Mouse (Mus musculus) ES-Bruce4 (cell line): ENCODE measurements at regions not wholly inside any gene's neighbourhood (a gene's known extent, or its start where the extent isn't known, plus 50 kb on each side); places are given as distances from the start of the nearest gene placed in this dataset.

ENCODE experiments used
- H3K27ac ChIP-seq: 2 replicates; pipeline ENCODE4 v1.5.1; 2012; ENCODE audit warnings: low read length, inconsistent platforms; ENCODE audit not compliant: insufficient read depth
- H3K27me3 ChIP-seq: 2 replicates; pipeline ENCODE4 v1.6.1; 2012; ENCODE audit warnings: mild to moderate bottlenecking, low read length, inconsistent platforms; ENCODE audit not compliant: control insufficient read depth, poor library complexity, insufficient read depth, severe bottlenecking
- H3K36me3 ChIP-seq: 2 replicates; pipeline ENCODE4 v1.6.1; 2012; ENCODE audit warnings: inconsistent platforms, mild to moderate bottlenecking, low read length, moderate library complexity; ENCODE audit not compliant: control insufficient read depth, poor library complexity, insufficient read depth, severe bottlenecking
- H3K4me1 ChIP-seq: one replicate; pipeline ENCODE4 v1.8.1; 2011; ENCODE audit warnings: low read length; ENCODE audit not compliant: control insufficient read depth, insufficient read depth
- H3K4me3 ChIP-seq: 2 replicates; pipeline ENCODE4 v1.5.1; 2011; ENCODE audit warnings: low read depth, mild to moderate bottlenecking, low read length
- H3K9ac ChIP-seq: 2 replicates; pipeline ENCODE4 v1.6.1; 2012; ENCODE audit warnings: low read depth, mild to moderate bottlenecking, inconsistent platforms; ENCODE audit not compliant: poor library complexity, severe bottlenecking
- H3K9me3 ChIP-seq: replicated peaks from 2 replicates; pipeline ENCODE4 v1.6.1; 2012; ENCODE audit warnings: mild to moderate bottlenecking, low read length, inconsistent platforms; ENCODE audit not compliant: control insufficient read depth, poor library complexity, insufficient read depth, severe bottlenecking
- CTCF ChIP-seq: IDR thresholded peaks from one replicate; pipeline ENCODE4 v1.8.1; 2011; ENCODE audit warnings: low read depth, low read length
- EP300 ChIP-seq: IDR thresholded peaks from 2 replicates; pipeline ENCODE4 v1.6.1; 2011; ENCODE audit warnings: low read depth, low read length; ENCODE audit not compliant: insufficient read depth
- POLR2A ChIP-seq: IDR thresholded peaks from one replicate; pipeline ENCODE4 v1.8.1; 2011; ENCODE audit warnings: low read length; ENCODE audit not compliant: insufficient read depth

- H3K9me3 ChIP-seq, result no peaks in the 10 kb centered on the region
These were observed 364.0 kb downstream of the 1700129C05Rik start for GRCm38 (mm10) chr14:58778675-58779074.

GRCm38 (mm10) chr14:58761291-58761690 is 381.4 kb downstream of the 1700129C05Rik start:
- no peaks in the 10 kb centered on the region for H3K27me3 ChIP-seq
- H3K4me3 ChIP-seq, result no peak overlapping the region
- H3K9ac ChIP-seq, result no peak overlapping the region
- H3K9me3 ChIP-seq, result no peaks in the 10 kb centered on the region
- H3K27ac ChIP-seq, result no peak overlapping the region
- no peaks in the 10 kb centered on the region for H3K4me1 ChIP-seq
- TF ChIP-seq POLR2A (no peak), CTCF (no peak), EP300 (no peak)
- H3K36me3 ChIP-seq, result no peaks in the 10 kb centered on the region

More at GRCm38 (mm10) chr14:58778675-58779074, 364.0 kb downstream of the 1700129C05Rik start:
- H3K27ac ChIP-seq, result no peak overlapping the region
- H3K36me3 ChIP-seq, result no peaks in the 10 kb centered on the region
- no peak overlapping the region for H3K4me3 ChIP-seq
- no peaks in the 10 kb centered on the region for H3K27me3 ChIP-seq
- no peak overlapping the region for H3K9ac ChIP-seq
- no peaks in the 10 kb centered on the region for H3K4me1 ChIP-seq
- TF ChIP-seq POLR2A, result no peak
- TF ChIP-seq EP300, result no peak
- no peak for TF ChIP-seq CTCF

- TF ChIP-seq POLR2A, result no peak
- no peak for TF ChIP-seq EP300
- TF ChIP-seq CTCF, result no peak
- Histone ChIP-seq H3K27me3 (no peaks in the 10 kb centered on the region), H3K4me3 (no peak overlapping the region), H3K9me3 (no peaks in the 10 kb centered on the region), H3K36me3 (no peaks in the 10 kb centered on the region), H3K4me1 (no peaks in the 10 kb centered on the region), H3K27ac (no peak overlapping the region), H3K9ac (no peak overlapping the region)
These were observed 382.9 kb downstream of the 1700129C05Rik start for GRCm38 (mm10) chr14:58759759-58760158.

- Histone ChIP-seq H3K4me1 (no peaks in the 10 kb centered on the region), H3K36me3 (no peaks in the 10 kb centered on the region), H3K9ac (no peak overlapping the region), H3K4me3 (no peak overlapping the region), H3K9me3 (no peaks in the 10 kb centered on the region), H3K27ac (no peak overlapping the region), H3K27me3 (no peaks in the 10 kb centered on the region)
- TF ChIP-seq EP300 (no peak), POLR2A (no peak), CTCF (no peak)
These were observed 388.9 kb downstream of the 1700129C05Rik start for GRCm38 (mm10) chr14:58753781-58754180.

GRCm38 (mm10) chr14:58753136-58753535 is 389.6 kb downstream of the 1700129C05Rik start:
- TF ChIP-seq CTCF, result no peak
- TF ChIP-seq EP300, result no peak
- TF ChIP-seq POLR2A, result no peak
- no peaks in the 10 kb centered on the region for H3K9me3 ChIP-seq
- H3K9ac ChIP-seq, result no peak overlapping the region
- no peaks in the 10 kb centered on the region for H3K36me3 ChIP-seq
- H3K27ac ChIP-seq, result no peak overlapping the region
- no peaks in the 10 kb centered on the region for H3K27me3 ChIP-seq
- no peak overlapping the region for H3K4me3 ChIP-seq
- no peaks in the 10 kb centered on the region for H3K4me1 ChIP-seq

- H3K27me3 ChIP-seq, result no peaks in the 10 kb centered on the region
- TF ChIP-seq CTCF (no peak), POLR2A (no peak), EP300 (no peak)
- no peak overlapping the region for H3K27ac ChIP-seq
- no peak overlapping the region for H3K4me3 ChIP-seq
- no peaks in the 10 kb centered on the region for H3K36me3 ChIP-seq
- H3K9ac ChIP-seq, result no peak overlapping the region
- H3K9me3 ChIP-seq, result no peaks in the 10 kb centered on the region
- H3K4me1 ChIP-seq, result no peaks in the 10 kb centered on the region
These were observed 416.3 kb downstream of the 1700129C05Rik start for GRCm38 (mm10) chr14:58726418-58726817.
